Mouse (Mus musculus) mammary gland, adult 2 months (tissue): ENCODE results near the gene Wars2. TPM values are rescaled to one million over a fixed set of nuclear protein-coding genes. Genes with fewer than 3 reads are reported as not detected.

Experiments used
- polyA plus RNA-seq: library from polyadenylated mRNA; depleted of rRNA; stranded (reverse); fragments of >200 nt; gene quantifications from 2 replicates; pipeline ENCODE4 v1.2.3, GENCODE M21; 2012; ENCODE audit warnings: low replicate concordance; rRNA removed

Wars2 gene
- 2.2 and 5.8 TPM in 2 replicates for polyA plus RNA-seq

DNA sequence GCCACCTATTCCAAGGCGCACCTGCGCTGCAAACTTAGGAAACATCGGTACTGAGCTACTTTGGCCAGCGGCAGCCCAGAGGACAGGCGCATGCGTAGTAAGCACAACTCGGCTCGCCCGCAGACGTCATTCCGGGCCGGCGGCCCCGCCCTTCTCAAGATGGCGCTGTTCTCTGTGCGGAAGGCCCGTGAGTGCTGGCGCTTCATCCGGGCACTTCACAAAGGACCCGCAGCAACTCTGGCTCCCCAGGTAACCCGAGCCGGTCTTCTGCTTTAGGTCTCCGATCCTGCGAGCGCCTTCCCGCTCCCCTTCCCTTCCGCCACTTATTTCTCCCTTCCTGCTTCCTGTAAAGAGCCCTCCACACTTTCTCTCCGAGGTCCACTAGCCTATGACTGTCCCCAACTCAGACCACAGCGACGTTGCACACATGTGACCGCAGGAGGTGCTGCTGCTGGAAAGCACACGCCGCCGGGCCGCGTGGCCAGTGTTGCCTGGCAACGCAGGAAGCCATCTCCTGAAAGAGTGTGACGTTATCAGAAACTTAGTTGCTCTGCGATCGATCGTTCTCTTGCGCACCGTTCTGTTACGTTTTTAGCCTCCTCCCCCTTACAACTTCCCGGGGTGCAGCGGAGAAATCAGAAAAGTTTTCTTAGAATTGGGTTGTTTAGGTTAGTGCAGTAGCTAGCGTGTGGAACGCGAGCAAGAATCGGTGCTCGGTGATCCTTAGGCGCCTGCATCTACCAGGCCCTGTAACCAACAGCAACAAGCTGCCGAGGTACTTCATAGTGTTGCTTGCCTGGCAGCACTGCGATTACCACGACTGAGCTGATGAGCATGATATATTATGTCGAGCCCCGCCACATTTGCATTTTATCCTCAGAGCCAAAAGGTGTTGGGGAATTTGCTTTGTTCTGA is at the start of gene Wars2:
TSS of gene Wars2 (plus strand) at position 129 of the 915 bp plus-strand sequence.

DNA sequence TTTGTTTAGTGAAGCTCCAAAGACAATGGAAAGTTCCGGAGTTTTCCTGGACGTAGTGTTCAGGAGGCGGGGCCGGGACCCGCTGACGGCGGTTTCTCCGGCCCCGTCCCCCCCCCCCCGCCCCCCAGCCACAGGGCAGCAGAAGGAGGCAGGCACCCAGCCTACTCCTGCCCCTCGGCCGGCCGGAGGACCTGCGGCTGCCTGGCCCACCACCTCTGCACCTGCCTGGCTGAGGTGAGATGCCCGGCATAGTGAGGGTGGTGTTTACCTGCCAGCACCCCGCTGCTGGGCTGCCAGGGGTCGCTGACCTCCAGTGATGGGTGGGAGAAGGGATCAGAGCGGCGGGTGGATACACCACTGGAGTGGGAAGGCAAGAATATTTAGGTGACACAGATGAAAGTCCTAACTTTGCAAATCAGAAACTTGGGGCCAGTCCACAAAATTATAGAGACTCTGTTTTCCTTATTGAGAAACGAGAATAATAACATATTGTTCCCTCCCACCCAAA is 99.4 kb downstream of the Wars2 start, which contains the start of gene Tbx15:
TSS of gene Tbx15 (plus strand) at position 169 of the 508 bp plus-strand sequence.

Other genes starting within 250 kb of the Wars2 start
- not detected in 2 replicates for gene Hao2, start 247.8 kb upstream of the Wars2 start, polyA plus RNA-seq
- 7.2 and 39.4 TPM in 2 replicates for gene Tbx15, start 99.3 kb downstream of the Wars2 start, polyA plus RNA-seq